Mouse (Mus musculus): ENCODE measurements around the gene Plxna3. TPM values are rescaled to one million over a fixed set of nuclear protein-coding genes. Genes with fewer than 3 reads are reported as not detected.
A peak's percentile ranks its signal among the peaks of the same experiment; 100 is the strongest.

Plxna3 gene
- total RNA-seq (2014; rRNA removed) (144 and 167 TPM in 2 replicates), polyA plus RNA-seq (2015; fragmentation: Nextera tagmentation; extraction: Ambion mirVana) (28.6 and 28.9 TPM in 2 replicates)

DNA sequence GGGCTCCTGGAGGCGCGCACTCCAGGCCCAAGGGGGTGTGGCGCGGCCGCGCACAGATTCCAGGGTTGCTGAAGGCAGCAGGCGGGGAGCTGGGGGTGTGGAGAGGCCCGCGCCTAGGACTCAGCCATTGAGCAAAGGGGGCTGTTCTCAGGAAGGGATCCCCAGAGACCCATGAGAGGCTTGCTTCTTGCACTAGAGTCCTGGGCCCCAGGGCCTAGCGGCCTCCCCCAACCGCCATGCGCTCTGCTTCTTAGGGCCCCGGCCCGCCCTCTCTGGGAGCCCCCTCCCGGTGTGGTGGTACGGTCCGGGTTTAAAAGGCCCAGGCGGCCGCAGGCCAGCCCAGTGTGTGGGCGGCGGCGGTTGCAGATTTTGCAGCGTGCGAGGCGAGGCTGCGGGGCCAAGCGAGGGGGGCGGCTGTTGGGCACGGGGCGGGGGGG lies at the start of gene Plxna3:
Plxna3 (plus strand) TSS at position 342 of the 437 bp plus-strand sequence.
- WGBS, result 20% methylated on average over 23 of the region's 30 CpGs
- DNase-seq (ENCODE audit: low spot score) (peak; percentile 76), ATAC-seq (ENCODE audit: low FRiP score) (peak; percentile 91)
- peak within 1 kb of the TSS; percentile 62 for H3K9ac ChIP-seq (replicated peaks; ENCODE audit: low read length, poor library complexity, severe bottlenecking)
- H3K4me3 ChIP-seq (ENCODE audit: low read depth, low read length), result peak within 1 kb of the TSS; percentile 51
- no peaks in the 10 kb centered on the region for H3K9me3 ChIP-seq (ENCODE audit: low read length)
- 0 out of 2 replicates have a peak, but pooled peaks cover 3% of the 10 kb centered on the region for H3K4me1 ChIP-seq (ENCODE audit: insufficient read depth, low read length)
- H3K36me3 ChIP-seq (ENCODE audit: insufficient read depth, low read length), result 0 out of 2 replicates have a peak, but pooled peaks cover under 1% of the 10 kb centered on the region
- H3K27me3 ChIP-seq (ENCODE audit: insufficient read depth, low read length), result no peaks in the 10 kb centered on the region
- TF ChIP-seq CTCF (IDR thresholded peaks at IDR 0.05), result no peak
- H3K27ac ChIP-seq (ENCODE audit: low read depth, low read length), result peak within 1 kb of the TSS; percentile 82
- H3K4me2 ChIP-seq (ENCODE audit: low read depth, low read length, poor library complexity, severe bottlenecking), result peak within 1 kb of the TSS; percentile 57

DNA sequence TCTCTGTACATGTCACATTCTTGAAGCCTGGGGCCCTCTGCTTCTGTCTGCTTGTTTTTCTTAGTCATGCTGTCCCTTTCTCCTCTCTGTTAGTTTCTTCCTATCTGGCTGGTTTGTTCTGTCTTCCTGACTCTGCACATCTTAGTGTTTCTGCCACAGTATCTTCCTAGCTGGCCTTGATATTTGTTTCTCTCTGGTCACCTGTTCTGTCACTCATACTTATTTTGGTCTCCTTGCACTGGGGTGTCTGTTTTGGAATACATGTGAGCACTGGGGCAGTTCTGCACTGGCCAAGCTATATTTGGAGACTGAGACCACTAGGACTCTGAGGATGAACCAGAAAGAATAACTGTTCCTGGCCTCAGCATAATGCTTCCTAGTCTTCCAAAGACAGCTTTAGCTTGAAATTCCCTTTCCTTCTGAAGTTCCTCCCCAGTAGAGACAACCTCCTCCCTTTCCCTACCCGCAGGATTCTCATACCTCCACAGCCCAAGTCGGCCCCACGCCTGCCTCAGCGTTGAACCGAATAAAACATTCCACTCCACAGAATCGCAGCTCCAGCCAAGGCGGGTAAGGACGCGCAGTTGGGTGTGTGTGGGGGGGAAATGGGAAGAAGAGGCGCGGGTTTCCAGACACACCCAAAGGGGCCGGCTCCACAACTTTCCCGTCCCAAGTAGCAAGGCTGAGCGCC lies 47.7 kb upstream of the Plxna3 start:
- no peaks in the 10 kb centered on the region for H3K36me3 ChIP-seq (ENCODE audit: insufficient read depth, low read length)
- ATAC-seq (ENCODE audit: low FRiP score) (no peak), DNase-seq (ENCODE audit: low spot score) (no peak)
- H3K9ac ChIP-seq (replicated peaks; ENCODE audit: low read length, poor library complexity, severe bottlenecking), result peak overlapping the region; percentile 63
- no peak overlapping the region for H3K27ac ChIP-seq (ENCODE audit: low read depth, low read length)
- H3K27me3 ChIP-seq (ENCODE audit: insufficient read depth, low read length), result no peaks in the 10 kb centered on the region
- H3K4me2 ChIP-seq (ENCODE audit: low read depth, low read length, poor library complexity, severe bottlenecking), result peak overlapping the region; percentile 57
- peak overlapping the region; percentile 48 for H3K4me3 ChIP-seq (ENCODE audit: low read depth, low read length)
- no peak for TF ChIP-seq CTCF (IDR thresholded peaks at IDR 0.05)
- H3K9me3 ChIP-seq (ENCODE audit: low read length), result no peaks in the 10 kb centered on the region
- 20% methylated on average over 14 of the region's 14 CpGs for WGBS
- H3K4me1 ChIP-seq (ENCODE audit: insufficient read depth, low read length), result no peaks in the 10 kb centered on the region

DNA sequence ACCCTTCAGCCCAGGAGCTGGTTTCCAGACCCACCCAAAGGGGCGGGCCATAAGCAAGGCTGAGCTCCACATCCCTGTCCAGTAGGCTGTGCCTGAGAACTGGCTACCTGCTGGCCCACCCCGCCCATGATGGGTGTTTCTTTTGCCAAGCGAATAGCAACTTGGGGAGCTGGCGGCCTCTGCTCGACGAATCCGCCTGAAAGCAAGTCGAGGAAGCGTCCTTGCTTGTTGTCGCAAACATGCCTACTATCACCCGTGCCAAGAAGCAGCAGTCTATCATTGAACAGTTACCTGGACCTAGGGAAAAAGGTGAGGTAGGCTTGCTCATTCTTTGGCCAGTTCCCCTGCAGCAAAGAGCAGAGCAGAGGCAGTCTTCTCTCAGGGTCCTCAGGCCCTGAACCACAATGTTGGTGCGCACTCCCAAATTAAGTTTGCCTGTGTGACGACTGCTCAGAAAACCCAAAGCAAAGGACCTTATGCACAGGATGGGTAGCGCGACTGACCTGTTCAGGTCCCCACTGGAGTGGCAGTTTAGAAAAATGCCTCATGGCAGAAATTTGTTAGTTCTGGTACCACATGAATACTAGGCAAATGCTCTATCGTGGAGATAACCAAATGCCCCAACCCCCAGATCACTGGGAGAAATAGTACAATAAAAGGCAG lies 47.0 kb upstream of the Plxna3 start, which contains the start of the genes Taz and Dnase1l1:
Taz (plus strand) TSS at position 181 of the 663 bp plus-strand sequence.
Dnase1l1 (minus strand) TSS at position 606 of the 663 bp plus-strand sequence.
- DNase-seq (ENCODE audit: low spot score) (peak; percentile 55), ATAC-seq (ENCODE audit: low FRiP score) (peak; percentile 65)
- H3K9ac ChIP-seq (replicated peaks; ENCODE audit: low read length, poor library complexity, severe bottlenecking), result peak within 1 kb of the TSS; percentile 63
- no peaks in the 10 kb centered on the region for H3K9me3 ChIP-seq (ENCODE audit: low read length)
- no peaks in the 10 kb centered on the region for H3K27me3 ChIP-seq (ENCODE audit: insufficient read depth, low read length)
- no peaks in the 10 kb centered on the region for H3K36me3 ChIP-seq (ENCODE audit: insufficient read depth, low read length)
- peak within 1 kb of the TSS; percentile 82 for H3K27ac ChIP-seq (ENCODE audit: low read depth, low read length)
- peak within 1 kb of the TSS; percentile 57 for H3K4me2 ChIP-seq (ENCODE audit: low read depth, low read length, poor library complexity, severe bottlenecking)
- peak; percentile 2; the same call in 1 of the 2 replicates for TF ChIP-seq CTCF (IDR thresholded peaks at IDR 0.05)
- peak within 1 kb of the TSS; percentile 48 for H3K4me3 ChIP-seq (ENCODE audit: low read depth, low read length)
- H3K4me1 ChIP-seq (ENCODE audit: insufficient read depth, low read length), result no peaks in the 10 kb centered on the region
- WGBS, result 24% methylated on average over 16 of the region's 16 CpGs

DNA sequence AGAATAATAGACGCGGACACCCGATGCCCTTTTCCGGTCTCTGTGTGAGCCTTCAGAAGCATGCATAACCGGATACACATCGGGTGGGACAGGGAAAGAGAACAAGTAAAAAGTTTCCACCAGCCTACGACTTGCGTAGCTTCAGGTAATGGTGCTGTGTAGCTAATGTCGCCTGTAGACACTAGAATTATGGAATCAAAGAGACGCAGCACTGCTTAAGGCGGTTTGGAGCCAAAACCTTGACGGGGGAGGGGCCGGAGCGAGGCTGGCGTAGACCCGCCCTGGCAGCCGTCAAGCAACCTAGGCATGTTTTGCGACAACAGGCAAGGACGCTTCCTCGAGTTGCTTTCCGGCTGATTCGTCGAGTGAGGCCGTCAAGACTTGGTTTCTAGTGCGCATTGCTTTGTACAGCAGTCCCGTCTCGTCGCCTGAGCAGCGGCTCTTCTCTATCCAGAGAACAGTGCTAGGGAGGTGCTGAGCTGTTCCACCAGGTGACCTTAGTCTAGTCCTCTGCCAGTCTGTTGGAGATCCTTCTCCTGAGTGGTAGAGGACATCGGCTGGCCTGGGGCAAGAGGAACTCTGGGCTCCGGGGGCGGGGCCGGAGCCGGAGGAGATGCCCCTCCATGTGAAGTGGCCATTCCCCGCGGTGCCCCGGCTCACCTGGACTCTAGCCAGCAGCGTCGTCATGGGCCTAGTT lies 46.3 kb upstream of the Plxna3 start:
- H3K36me3 ChIP-seq (ENCODE audit: insufficient read depth, low read length), result no peaks in the 10 kb centered on the region
- peak overlapping the region; percentile 63 for H3K9ac ChIP-seq (replicated peaks; ENCODE audit: low read length, poor library complexity, severe bottlenecking)
- H3K27ac ChIP-seq (ENCODE audit: low read depth, low read length), result peak overlapping the region; percentile 82
- WGBS, result 25% methylated on average over 35 of the region's 39 CpGs
- H3K4me3 ChIP-seq (ENCODE audit: low read depth, low read length), result peak overlapping the region; percentile 48
- DNase-seq (ENCODE audit: low spot score) (peak; percentile 91), ATAC-seq (ENCODE audit: low FRiP score) (peak; percentile 87)
- no peaks in the 10 kb centered on the region for H3K9me3 ChIP-seq (ENCODE audit: low read length)
- no peaks in the 10 kb centered on the region for H3K27me3 ChIP-seq (ENCODE audit: insufficient read depth, low read length)
- H3K4me2 ChIP-seq (ENCODE audit: low read depth, low read length, poor library complexity, severe bottlenecking), result peak overlapping the region; percentile 57
- no peak for TF ChIP-seq CTCF (IDR thresholded peaks at IDR 0.05)
- H3K4me1 ChIP-seq (ENCODE audit: insufficient read depth, low read length), result no peaks in the 10 kb centered on the region

DNA sequence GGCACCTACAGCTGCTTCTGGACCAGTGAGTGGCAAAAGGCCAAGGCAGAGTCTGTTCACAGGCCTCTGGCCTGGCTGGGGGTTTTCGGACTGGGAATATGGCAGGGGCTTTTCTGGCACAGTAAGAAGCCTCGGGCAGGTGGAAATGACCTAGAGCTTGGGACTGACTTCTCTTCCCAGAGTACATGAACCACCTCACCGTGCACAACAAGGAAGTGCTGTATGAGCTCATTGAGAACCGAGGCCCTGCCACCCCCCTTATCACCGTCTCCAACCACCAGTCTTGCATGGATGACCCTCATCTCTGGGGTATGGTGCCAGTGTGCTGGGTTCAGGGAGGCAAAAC lies 45.8 kb upstream of the Plxna3 start:
- peak overlapping the region; percentile 57 for H3K4me2 ChIP-seq (ENCODE audit: low read depth, low read length, poor library complexity, severe bottlenecking)
- WGBS, result 54% methylated on average over 5 of the region's 5 CpGs
- no peaks in the 10 kb centered on the region for H3K4me1 ChIP-seq (ENCODE audit: insufficient read depth, low read length)
- no peaks in the 10 kb centered on the region for H3K27me3 ChIP-seq (ENCODE audit: insufficient read depth, low read length)
- DNase-seq (ENCODE audit: low spot score), result no peak
- peak overlapping the region; percentile 48 for H3K4me3 ChIP-seq (ENCODE audit: low read depth, low read length)
- H3K9me3 ChIP-seq (ENCODE audit: low read length), result no peaks in the 10 kb centered on the region
- no peak for TF ChIP-seq CTCF (IDR thresholded peaks at IDR 0.05)
- peak overlapping the region; percentile 82 for H3K27ac ChIP-seq (ENCODE audit: low read depth, low read length)
- H3K36me3 ChIP-seq (ENCODE audit: insufficient read depth, low read length), result peaks cover 2% of the 10 kb centered on the region; the same call in 1 of the 2 replicates
- ATAC-seq (ENCODE audit: low FRiP score), result peak; percentile 25
- peak overlapping the region; percentile 63 for H3K9ac ChIP-seq (replicated peaks; ENCODE audit: low read length, poor library complexity, severe bottlenecking)
